ENCODE assay signal across 13 mouse cellular contexts in the genomic region with DNA sequence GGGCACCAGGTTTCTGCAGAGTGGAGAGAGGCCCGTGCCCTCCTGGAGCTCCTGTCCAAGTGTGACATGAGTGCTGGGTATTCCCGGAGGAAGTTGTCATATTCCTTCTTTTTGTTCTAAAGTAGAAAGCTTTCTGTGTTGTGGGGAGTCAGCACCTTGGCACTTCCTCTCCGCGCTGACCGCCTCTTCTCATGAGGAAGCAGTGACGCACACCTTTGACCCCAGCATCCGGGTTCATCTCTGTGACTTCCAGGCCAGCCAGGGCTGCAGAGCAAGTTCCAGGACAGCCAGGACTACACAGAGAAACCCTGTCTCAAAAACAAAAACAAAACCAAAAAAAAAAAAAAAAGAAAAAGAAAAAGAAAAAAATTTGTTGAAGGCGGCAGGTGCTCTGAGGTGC. TPM values are rescaled to one million over a fixed set of nuclear protein-coding genes. Genes with fewer than 3 reads are reported as not detected.
DNase-seq lines count a peak whose midpoint lies in the region; ATAC-seq lines count a peak whose summit lies in the region.
"Had no signal": no experiment of that assay in that cellular context is flagged by ENCODE, and none has a peak within 500 bp of the region (broad histone marks: within the 10 kb centered on the region; RNA-seq: fewer than 3 reads in every experiment).

No protein-coding gene starts in this region.

- no peaks in the 10 kb centered on the region for H3K4me1 ChIP-seq in lung, embryonic 15.5 days
- no peaks in the 10 kb centered on the region for H3K4me1 ChIP-seq in forebrain, embryonic 10.5 days
- H3K4me1 ChIP-seq: limb, embryonic 15.5 days had no signal

- no peaks in the 10 kb centered on the region for H3K9me3 ChIP-seq in lung, embryonic 15.5 days
- peaks cover 3% of the 10 kb centered on the region for H3K9me3 ChIP-seq in forebrain, embryonic 10.5 days
- H3K9me3 ChIP-seq: limb, embryonic 15.5 days had no signal

- peak; percentile 38 for DNase-seq in embryo, embryonic 10 days (ENCODE audit: low spot score)
- no peak for DNase-seq in embryo, embryonic 11 days
- peak; percentile 71 for DNase-seq in adrenal gland, postnatal 14 days
- peak; percentile 55 for DNase-seq in kidney, adult 18-20 months
- DNase-seq in right cerebral cortex, postnatal 25 days, result no peak
- no peak for DNase-seq in left cerebral cortex, adult 9 months (ENCODE audit: low spot score in 2 of 2)
- DNase-seq in forebrain, embryonic 10.5 days (ENCODE audit: extremely low spot score, low spot score), result no peak
- DNase-seq: cerebellum, adult 2 months; gastrocnemius, postnatal 14 days; thymus, postnatal 4 days had no signal

- no peak overlapping the region for H3K9ac ChIP-seq in lung, embryonic 15.5 days
- H3K9ac ChIP-seq: limb, embryonic 15.5 days had no signal

- H3K27me3 ChIP-seq in lung, embryonic 15.5 days, result no peaks in the 10 kb centered on the region
- H3K27me3 ChIP-seq in forebrain, embryonic 10.5 days (ENCODE audit: poor library complexity, severe bottlenecking), result no peaks in the 10 kb centered on the region
- H3K27me3 ChIP-seq: limb, embryonic 15.5 days had no signal

- ATAC-seq in lung, embryonic 15.5 days (ENCODE audit: borderline replicate concordance, extremely low read depth, low FRiP score, low TSS enrichment), result no peak

- H3K27ac ChIP-seq in lung, embryonic 15.5 days, result 0 out of 2 replicates have a peak overlapping the region, but pooled peaks have one; percentile 29
- no peak overlapping the region for H3K27ac ChIP-seq in forebrain, embryonic 10.5 days
- H3K27ac ChIP-seq: limb, embryonic 15.5 days had no signal

- peaks cover 77% of the 10 kb centered on the region for H3K36me3 ChIP-seq in lung, embryonic 15.5 days
- H3K36me3 ChIP-seq in forebrain, embryonic 10.5 days (replicated peaks), result peaks cover 98% of the 10 kb centered on the region

- no peak overlapping the region for H3K4me3 ChIP-seq in lung, embryonic 15.5 days
- no peak overlapping the region for H3K4me3 ChIP-seq in forebrain, embryonic 10.5 days
- H3K4me3 ChIP-seq: limb, embryonic 15.5 days had no signal

- WGBS in lung, embryonic 15.5 days, result 80% methylated on average over 8 of the region's 8 CpGs
- WGBS in forebrain, embryonic 10.5 days, result 92% methylated on average over 8 of the region's 8 CpGs

- no peak overlapping the region for H3K4me2 ChIP-seq in lung, embryonic 15.5 days
- H3K4me2 ChIP-seq: limb, embryonic 15.5 days had no signal

RNA-seq across cellular contexts. Expression of a gene that starts 9.8 kb away (rescaled TPM):
- 0.78 and 0.94 TPM in 2 replicates for total RNA-seq in adrenal gland, postnatal 14 days (2021)
- 0.26 and 0.41 TPM in 2 replicates for polyA plus RNA-seq in lung, embryonic 15.5 days (2015; fragmentation: Nextera tagmentation; extraction: Ambion mirVana)
- 0.02 TPM in 1 of 2 replicates, not detected in the other for polyA plus RNA-seq in forebrain, embryonic 10.5 days (2016; fragmentation: Nextera tagmentation; extraction: Ambion mirVana)
- polyA plus RNA-seq: G1E had no signal

Comparison
In these comparisons a context has a peak if more than half of its experiments do, and no peak if none do; other contexts are left out.
1. DNase-seq: peak in embryo, embryonic 10 days (single experiment), adrenal gland, postnatal 14 days (single experiment) and kidney, adult 18-20 months (single experiment); none in embryo, embryonic 11 days (single experiment), right cerebral cortex, postnatal 25 days (single experiment), left cerebral cortex, adult 9 months (0 of 2) and forebrain, embryonic 10.5 days (single experiment).